Mouse (Mus musculus): ENCODE data around the gene Rhot2. TPM values are rescaled to one million over a fixed set of nuclear protein-coding genes. Genes with fewer than 3 reads are reported as not detected.
A peak's percentile ranks its signal among the peaks of the same experiment; 100 is the strongest.

Gene Rhot2
- total and polyA plus RNA-seq, 3 experiments = 17.7 to 142 (median 31.2) TPM

GRCm38 (mm10) chr17:25794197-25794596, 50.5 kb downstream of the Rhot2 start:
- Histone ChIP-seq H3K4me1 (ENCODE audit: insufficient read depth, low read depth, low read length) (peaks cover 63% of the 10 kb centered on the region), H3K27me3 (ENCODE audit: insufficient read depth, low read length) (no peaks in the 10 kb centered on the region), H3K36me3 (replicated peaks) (peaks cover 54% of the 10 kb centered on the region), H3K9me3 (replicated peaks) (no peaks in the 10 kb centered on the region), H3K4me3 (ENCODE audit: low read depth, low read length) (no peak overlapping the region)
- no peak for ATAC-seq (ENCODE audit: extremely low read depth, insufficient number of reproducible peaks, low FRiP score, poor library complexity, severe bottlenecking)
- no peak for TF ChIP-seq POLR2AphosphoS5 (IDR thresholded peaks at IDR 0.05; ENCODE audit: insufficient replicate concordance, low read depth, low read length)
- TF ChIP-seq CTCF (IDR thresholded peaks at IDR 0.05; ENCODE audit: low read depth, low read length) = no peak
- no peak for TF ChIP-seq GATA1 (IDR thresholded peaks at IDR 0.05; ENCODE audit: borderline replicate concordance, low read length)
- TF ChIP-seq GATA2 (IDR thresholded peaks at IDR 0.05; ENCODE audit: borderline replicate concordance, low read depth, low read length) = no peak
- TF ChIP-seq TAL1 (conservative IDR thresholded peaks at IDR 0.05; ENCODE audit: low read depth, low read length) = no peak
- no peak for DNase-seq (ENCODE audit: low spot score)

GRCm38 (mm10) chr17:25792615-25793014, 52.0 kb downstream of the Rhot2 start, which contains the start of gene Fam173a:
Fam173a (minus strand) TSS chr17:25792901.
- H3K9me3 ChIP-seq (replicated peaks) = no peaks in the 10 kb centered on the region
- TF ChIP-seq TAL1 (conservative IDR thresholded peaks at IDR 0.05; ENCODE audit: low read depth, low read length) (no peak), POLR2AphosphoS5 (IDR thresholded peaks at IDR 0.05; ENCODE audit: insufficient replicate concordance, low read depth, low read length) (no peak), GATA1 (IDR thresholded peaks at IDR 0.05; ENCODE audit: borderline replicate concordance, low read length) (no peak), GATA2 (IDR thresholded peaks at IDR 0.05; ENCODE audit: borderline replicate concordance, low read depth, low read length) (no peak), CTCF (IDR thresholded peaks at IDR 0.05; ENCODE audit: low read depth, low read length) (no peak)
- H3K27me3 ChIP-seq (ENCODE audit: insufficient read depth, low read length) = no peaks in the 10 kb centered on the region
- peaks cover 65% of the 10 kb centered on the region for H3K4me1 ChIP-seq (ENCODE audit: insufficient read depth, low read depth, low read length)
- DNase-seq (ENCODE audit: low spot score) (peak; percentile 87), ATAC-seq (ENCODE audit: extremely low read depth, insufficient number of reproducible peaks, low FRiP score, poor library complexity, severe bottlenecking) (0 out of 2 replicates have a peak, but pooled peaks have one; percentile 42)
- H3K36me3 ChIP-seq (replicated peaks) = peaks cover 69% of the 10 kb centered on the region
- peak within 1 kb of the TSS; percentile 80 for H3K4me3 ChIP-seq (ENCODE audit: low read depth, low read length)

DNA sequence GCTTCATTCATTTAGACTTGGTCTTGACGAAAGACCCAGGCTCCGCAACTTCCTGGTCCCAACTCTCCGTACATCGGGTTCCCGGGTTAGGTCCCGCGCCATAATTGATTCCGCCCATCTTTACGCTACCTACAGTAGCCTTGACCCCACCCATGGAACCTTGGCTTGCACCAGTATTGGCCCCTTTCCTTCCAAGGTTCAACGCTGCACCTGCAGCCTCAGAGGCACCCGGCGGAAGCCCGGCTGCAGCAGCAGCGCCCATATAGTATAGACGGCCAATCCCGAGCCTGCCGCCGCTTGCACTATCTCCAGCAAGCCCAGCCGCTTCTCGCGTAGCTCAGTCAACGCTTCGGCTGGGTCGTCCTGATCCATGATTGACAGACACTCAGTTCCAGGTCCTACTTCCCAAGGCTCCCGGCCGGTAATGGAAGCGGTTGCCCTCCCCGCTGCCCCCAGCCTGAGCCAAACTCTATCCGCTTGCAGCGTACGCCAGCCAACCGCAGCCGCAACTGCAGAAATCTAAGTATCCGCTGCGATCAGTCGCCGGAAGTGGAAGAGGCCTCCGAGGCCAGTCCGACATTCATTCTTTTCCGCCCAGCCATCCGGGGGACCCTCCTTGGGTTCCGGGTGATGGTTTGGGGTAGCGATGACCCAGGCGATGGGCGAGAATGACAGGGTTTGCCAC, 52.7 kb downstream of the Rhot2 start:
- TF ChIP-seq GATA2 (IDR thresholded peaks at IDR 0.05; ENCODE audit: borderline replicate concordance, low read depth, low read length) (no peak), CTCF (IDR thresholded peaks at IDR 0.05; ENCODE audit: low read depth, low read length) (no peak), TAL1 (conservative IDR thresholded peaks at IDR 0.05; ENCODE audit: low read depth, low read length) (no peak), GATA1 (IDR thresholded peaks at IDR 0.05; ENCODE audit: borderline replicate concordance, low read length) (no peak), POLR2AphosphoS5 (IDR thresholded peaks at IDR 0.05; ENCODE audit: insufficient replicate concordance, low read depth, low read length) (no peak)
- ATAC-seq (ENCODE audit: extremely low read depth, insufficient number of reproducible peaks, low FRiP score, poor library complexity, severe bottlenecking) (peak; percentile 30), DNase-seq (ENCODE audit: low spot score) (peak; percentile 71)
- Histone ChIP-seq H3K9me3 (replicated peaks) (no peaks in the 10 kb centered on the region), H3K27me3 (ENCODE audit: insufficient read depth, low read length) (no peaks in the 10 kb centered on the region), H3K4me3 (ENCODE audit: low read depth, low read length) (peak overlapping the region; percentile 80), H3K36me3 (replicated peaks) (peaks cover 75% of the 10 kb centered on the region), H3K4me1 (ENCODE audit: insufficient read depth, low read depth, low read length) (peaks cover 59% of the 10 kb centered on the region)

DNA sequence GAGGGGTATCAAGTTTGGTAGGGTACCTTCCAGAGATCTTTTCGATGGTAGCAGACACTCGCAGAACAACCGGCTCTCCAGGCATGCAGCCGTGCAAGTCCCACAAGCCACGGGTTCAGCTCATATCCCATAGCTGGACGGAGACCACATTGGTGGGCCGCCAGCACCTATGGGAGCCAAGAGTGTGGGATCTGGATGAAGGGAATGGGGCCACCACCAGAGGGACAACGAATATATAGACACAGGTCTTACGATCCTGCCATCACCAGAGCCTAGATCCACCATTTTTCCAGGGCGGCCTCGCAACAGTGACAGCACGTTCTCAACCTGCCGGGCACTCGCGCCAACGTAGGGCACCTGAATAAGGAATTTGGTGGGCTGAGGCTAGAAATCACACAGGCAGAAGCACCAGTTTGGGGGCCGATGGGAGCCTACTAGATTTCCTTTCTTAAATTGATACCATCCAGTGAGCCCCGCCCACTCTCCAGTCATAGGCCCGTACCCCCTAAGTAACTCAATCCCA, 53.3 kb downstream of the Rhot2 start:
- Histone ChIP-seq H3K9me3 (replicated peaks) (no peaks in the 10 kb centered on the region), H3K4me1 (ENCODE audit: insufficient read depth, low read depth, low read length) (peaks cover 61% of the 10 kb centered on the region), H3K36me3 (replicated peaks) (peaks cover 81% of the 10 kb centered on the region), H3K27me3 (ENCODE audit: insufficient read depth, low read length) (no peaks in the 10 kb centered on the region), H3K4me3 (ENCODE audit: low read depth, low read length) (peak overlapping the region; percentile 80)
- no peak for ATAC-seq (ENCODE audit: extremely low read depth, insufficient number of reproducible peaks, low FRiP score, poor library complexity, severe bottlenecking)
- no peak for DNase-seq (ENCODE audit: low spot score)
- no peak for TF ChIP-seq CTCF (IDR thresholded peaks at IDR 0.05; ENCODE audit: low read depth, low read length)
- TF ChIP-seq GATA2 (IDR thresholded peaks at IDR 0.05; ENCODE audit: borderline replicate concordance, low read depth, low read length) = no peak
- no peak for TF ChIP-seq POLR2AphosphoS5 (IDR thresholded peaks at IDR 0.05; ENCODE audit: insufficient replicate concordance, low read depth, low read length)
- TF ChIP-seq GATA1 (IDR thresholded peaks at IDR 0.05; ENCODE audit: borderline replicate concordance, low read length) = no peak

Other genes with a start within 250 kb of the Rhot2 start
Only the 20 nearest of the 28 such genes appear.
- gene Msln, start 90.5 kb downstream of the Rhot2 start, total RNA-seq (2014; fragmentation: Nextera tagmentation) = not detected in 2 replicates
- 0.55 TPM in 1 of 2 replicates, not detected in the other for gene Msln, start 90.5 kb downstream of the Rhot2 start, total RNA-seq (2017)
- not detected in 2 replicates for gene Msln, start 90.5 kb downstream of the Rhot2 start, polyA plus RNA-seq (2012)
- gene Narfl, start 71.1 kb downstream of the Rhot2 start, total RNA-seq (2014; fragmentation: Nextera tagmentation) = 11.7 and 22.3 TPM in 2 replicates
- 28.4 and 29.2 TPM in 2 replicates for gene Narfl, start 71.1 kb downstream of the Rhot2 start, total RNA-seq (2017)
- gene Narfl, start 71.1 kb downstream of the Rhot2 start, polyA plus RNA-seq (2012) = 17.6 and 18.8 TPM in 2 replicates
- 7.0 and 11.7 TPM in 2 replicates for gene Haghl, start 59.2 kb downstream of the Rhot2 start, total RNA-seq (2014; fragmentation: Nextera tagmentation)
- gene Haghl, start 59.2 kb downstream of the Rhot2 start, total RNA-seq (2017) = 15.5 and 17.1 TPM in 2 replicates
- gene Haghl, start 59.2 kb downstream of the Rhot2 start, polyA plus RNA-seq (2012) = 15.4 and 17.1 TPM in 2 replicates
- not detected in 2 replicates for gene Ccdc78, start 58.3 kb downstream of the Rhot2 start, total RNA-seq (2014; fragmentation: Nextera tagmentation)
- gene Ccdc78, start 58.3 kb downstream of the Rhot2 start, total RNA-seq (2017) = 0.06 and 0.22 TPM in 2 replicates
- gene Ccdc78, start 58.3 kb downstream of the Rhot2 start, polyA plus RNA-seq (2012) = 0.05 TPM in 1 of 2 replicates, not detected in the other
- gene Fam173a, start 52.0 kb downstream of the Rhot2 start, total RNA-seq (2014; fragmentation: Nextera tagmentation) = 24.1 and 24.8 TPM in 2 replicates
- gene Fam173a, start 52.0 kb downstream of the Rhot2 start, total RNA-seq (2017) = 45.1 and 50.5 TPM in 2 replicates
- gene Fam173a, start 52.0 kb downstream of the Rhot2 start, polyA plus RNA-seq (2012) = 16.1 and 20.5 TPM in 2 replicates
- gene AC134908.4, start 49.2 kb downstream of the Rhot2 start, total RNA-seq (2014; fragmentation: Nextera tagmentation) = not detected in 2 replicates
- gene AC134908.4, start 49.2 kb downstream of the Rhot2 start, total RNA-seq (2017) = not detected in 2 replicates
- not detected in 2 replicates for gene AC134908.4, start 49.2 kb downstream of the Rhot2 start, polyA plus RNA-seq (2012)
- 15.3 and 19.7 TPM in 2 replicates for gene Metrn, start 47.7 kb downstream of the Rhot2 start, total RNA-seq (2014; fragmentation: Nextera tagmentation)
- gene Metrn, start 47.7 kb downstream of the Rhot2 start, total RNA-seq (2017) = 22.3 and 36.9 TPM in 2 replicates
- gene Metrn, start 47.7 kb downstream of the Rhot2 start, polyA plus RNA-seq (2012) = 129 and 172 TPM in 2 replicates
- not detected in 2 replicates for gene Fbxl16, start 35.8 kb downstream of the Rhot2 start, total RNA-seq (2014; fragmentation: Nextera tagmentation)
- gene Fbxl16, start 35.8 kb downstream of the Rhot2 start, total RNA-seq (2017) = 0.05 TPM in 1 of 2 replicates, not detected in the other
- 0.01 and 0.03 TPM in 2 replicates for gene Fbxl16, start 35.8 kb downstream of the Rhot2 start, polyA plus RNA-seq (2012)
- gene Wdr24, start 21.2 kb downstream of the Rhot2 start, total RNA-seq (2014; fragmentation: Nextera tagmentation) = 13.8 and 13.9 TPM in 2 replicates
- 23.5 and 25.8 TPM in 2 replicates for gene Wdr24, start 21.2 kb downstream of the Rhot2 start, total RNA-seq (2017)
- 4.8 and 8.6 TPM in 2 replicates for gene Wdr24, start 21.2 kb downstream of the Rhot2 start, polyA plus RNA-seq (2012)
- 0.90 and 1.9 TPM in 2 replicates for gene Jmjd8, start 16.0 kb downstream of the Rhot2 start, total RNA-seq (2014; fragmentation: Nextera tagmentation)
- 1.9 and 2.0 TPM in 2 replicates for gene Jmjd8, start 16.0 kb downstream of the Rhot2 start, total RNA-seq (2017)
- 0.08 and 0.11 TPM in 2 replicates for gene Jmjd8, start 16.0 kb downstream of the Rhot2 start, polyA plus RNA-seq (2012)
- 29.1 and 30.1 TPM in 2 replicates for gene Stub1, start 11.4 kb downstream of the Rhot2 start, total RNA-seq (2014; fragmentation: Nextera tagmentation)
- gene Stub1, start 11.4 kb downstream of the Rhot2 start, total RNA-seq (2017) = 90.8 and 97.3 TPM in 2 replicates
- gene Stub1, start 11.4 kb downstream of the Rhot2 start, polyA plus RNA-seq (2012) = 70.9 and 81.7 TPM in 2 replicates
- gene Rhbdl1, start 7.6 kb downstream of the Rhot2 start, total RNA-seq (2014; fragmentation: Nextera tagmentation) = 4.8 and 5.5 TPM in 2 replicates
- gene Rhbdl1, start 7.6 kb downstream of the Rhot2 start, total RNA-seq (2017) = 0.87 and 1.4 TPM in 2 replicates
- 2.7 and 3.1 TPM in 2 replicates for gene Rhbdl1, start 7.6 kb downstream of the Rhot2 start, polyA plus RNA-seq (2012)
- 1.1 and 2.9 TPM in 2 replicates for gene Gm20683, start 3.1 kb downstream of the Rhot2 start, total RNA-seq (2014; fragmentation: Nextera tagmentation)
- 3.0 and 3.1 TPM in 2 replicates for gene Gm20683, start 3.1 kb downstream of the Rhot2 start, total RNA-seq (2017)
- gene Gm20683, start 3.1 kb downstream of the Rhot2 start, polyA plus RNA-seq (2012) = 9.7 and 12.4 TPM in 2 replicates
- gene Wdr90, start 16.6 kb upstream of the Rhot2 start, total RNA-seq (2014; fragmentation: Nextera tagmentation) = 14.6 and 42.2 TPM in 2 replicates
- 11.8 and 14.2 TPM in 2 replicates for gene Wdr90, start 16.6 kb upstream of the Rhot2 start, total RNA-seq (2017)
- 9.0 and 17.0 TPM in 2 replicates for gene Wdr90, start 16.6 kb upstream of the Rhot2 start, polyA plus RNA-seq (2012)
- gene Mcrip2, start 23.9 kb upstream of the Rhot2 start, total RNA-seq (2014; fragmentation: Nextera tagmentation) = 8.2 and 8.7 TPM in 2 replicates
- gene Mcrip2, start 23.9 kb upstream of the Rhot2 start, total RNA-seq (2017) = 4.4 and 9.4 TPM in 2 replicates
- gene Mcrip2, start 23.9 kb upstream of the Rhot2 start, polyA plus RNA-seq (2012) = 77.6 and 103 TPM in 2 replicates
- 13.9 and 19.0 TPM in 2 replicates for gene Mettl26, start 30.2 kb upstream of the Rhot2 start, total RNA-seq (2014; fragmentation: Nextera tagmentation)
- 12.4 and 16.7 TPM in 2 replicates for gene Mettl26, start 30.2 kb upstream of the Rhot2 start, total RNA-seq (2017)
- gene Mettl26, start 30.2 kb upstream of the Rhot2 start, polyA plus RNA-seq (2012) = 30.2 and 34.4 TPM in 2 replicates
- 1.1 and 1.4 TPM in 2 replicates for gene Wfikkn1, start 36.0 kb upstream of the Rhot2 start, total RNA-seq (2014; fragmentation: Nextera tagmentation)
- 0.55 and 0.58 TPM in 2 replicates for gene Wfikkn1, start 36.0 kb upstream of the Rhot2 start, total RNA-seq (2017)
- 0.51 and 0.57 TPM in 2 replicates for gene Wfikkn1, start 36.0 kb upstream of the Rhot2 start, polyA plus RNA-seq (2012)
- 9.1 and 10.8 TPM in 2 replicates for gene Rab40c, start 74.9 kb upstream of the Rhot2 start, total RNA-seq (2014; fragmentation: Nextera tagmentation)
- 4.2 and 9.3 TPM in 2 replicates for gene Rab40c, start 74.9 kb upstream of the Rhot2 start, total RNA-seq (2017)
- gene Rab40c, start 74.9 kb upstream of the Rhot2 start, polyA plus RNA-seq (2012) = 12.4 and 13.5 TPM in 2 replicates
- 116 and 431 TPM in 2 replicates for gene Pigq, start 100.1 kb upstream of the Rhot2 start, total RNA-seq (2014; fragmentation: Nextera tagmentation)
- 41.4 and 42.1 TPM in 2 replicates for gene Pigq, start 100.1 kb upstream of the Rhot2 start, total RNA-seq (2017)
- 81.8 and 136 TPM in 2 replicates for gene Pigq, start 100.1 kb upstream of the Rhot2 start, polyA plus RNA-seq (2012)
- 0.38 and 1.7 TPM in 2 replicates for gene Nhlrc4, start 100.1 kb upstream of the Rhot2 start, total RNA-seq (2014; fragmentation: Nextera tagmentation)
- 0.33 TPM in 1 of 2 replicates, not detected in the other for gene Nhlrc4, start 100.1 kb upstream of the Rhot2 start, total RNA-seq (2017)
- gene Nhlrc4, start 100.1 kb upstream of the Rhot2 start, polyA plus RNA-seq (2012) = 1.1 and 2.7 TPM in 2 replicates